Mouse (Mus musculus) heart, postnatal 0 days (tissue): ENCODE results near the gene Hspa12b. TPM values are rescaled to one million over a fixed set of nuclear protein-coding genes. Genes with fewer than 3 reads are reported as not detected.

ENCODE experiments used
- ATAC-seq: fragments of 200-750 bp; cut with Nextera tagmentation; 2 replicates; pipeline ENCODE4 v1.8.0; 2017; ENCODE audit warnings: low read depth, moderate number of reproducible peaks, moderate library complexity; ENCODE audit not compliant: insufficient read depth
- DNase-seq: peaks from one replicate; pipeline ENCODE4 v3.0.0-alpha.2; 2016; ENCODE audit warnings: low spot score
- H3K27ac ChIP-seq: fragments of 300-500 bp; sonication (generic); 2 replicates; pipeline ENCODE4 v1.5.1; 2014; ENCODE audit warnings: low read depth, mild to moderate bottlenecking
- H3K27me3 ChIP-seq: fragments of 300-500 bp; sonication (generic); 2 replicates; pipeline ENCODE4 v1.6.1; 2014; ENCODE audit warnings: low read length, mixed read lengths; ENCODE audit not compliant: control insufficient read depth, insufficient read depth
- H3K36me3 ChIP-seq: fragments of 300-500 bp; sonication (generic); replicated peaks from 2 replicates; pipeline ENCODE4 v1.6.1; 2014; ENCODE audit warnings: low read length, mixed read lengths; ENCODE audit not compliant: control insufficient read depth, insufficient read depth
- H3K4me1 ChIP-seq: fragments of 300-500 bp; sonication (generic); 2 replicates; pipeline ENCODE4 v1.6.1; 2014; ENCODE audit warnings: antibody characterized with exemption; ENCODE audit not compliant: control insufficient read depth, insufficient read depth
- H3K4me2 ChIP-seq: fragments of 300-500 bp; sonication (generic); 2 replicates; pipeline ENCODE4 v1.6.1; 2014; ENCODE audit warnings: low read depth, mild to moderate bottlenecking, low read length, moderate library complexity
- H3K4me3 ChIP-seq: fragments of 300-500 bp; sonication (generic); 2 replicates; pipeline ENCODE4 v1.5.1; 2014; ENCODE audit warnings: low read depth, low read length
- H3K9ac ChIP-seq: fragments of 300-500 bp; sonication (generic); replicated peaks from 2 replicates; pipeline ENCODE4 v1.6.1; 2014; ENCODE audit warnings: low read depth, low read length, mixed read lengths
- H3K9me3 ChIP-seq: fragments of 300-500 bp; sonication (generic); replicated peaks from 2 replicates; pipeline ENCODE4 v1.6.1; 2016; ENCODE audit warnings: low read length; ENCODE audit not compliant: control insufficient read depth
- CTCF ChIP-seq: IDR thresholded peaks from 2 replicates; pipeline ENCODE4 v1.5.1; 2016; ENCODE audit warnings: antibody characterized with exemption, control low read depth, low read depth
- EP300 ChIP-seq: IDR thresholded peaks from 2 replicates; pipeline ENCODE4 v1.6.1; 2016; ENCODE audit warnings: antibody characterized with exemption, low read depth
- WGBS: fragments of 180-500 bp; shearing (Covaris S2); extraction: QIAGEN DNeasy Blood & Tissue Kit; methylation state at CpG from one replicate; pipeline ENCODE4 v1.1.7; 2014; 5-methylcytosine and 5-hydroxymethylcytosine counted together
- polyA plus RNA-seq: library from polyadenylated mRNA; unstranded; fragments of >200 nt; fragmentation: Nextera tagmentation; extraction: Ambion mirVana; gene quantifications from 2 replicates; pipeline ENCODE4 v1.2.1, GENCODE M21; 2015
- total RNA-seq: library from RNA; depleted of rRNA; stranded (reverse); fragments of >200 nt; gene quantifications from 2 replicates; pipeline ENCODE4 v1.2.3, GENCODE M21; 2014; ENCODE audit warnings: low replicate concordance

Gene Hspa12b
- total and polyA plus RNA-seq, 2 experiments from 2014 or later: 9.0 to 29.3 TPM

- peak overlapping the region; percentile 70; the same call in 1 of the 2 replicates for H3K4me3 ChIP-seq
- ATAC-seq (no peak), DNase-seq (no peak)
- H3K27me3 ChIP-seq: no peaks in the 10 kb centered on the region
- TF ChIP-seq CTCF: no peak
- no peak for TF ChIP-seq EP300
- H3K9ac ChIP-seq: no peak overlapping the region; the same call in 1 of the 2 replicates
- H3K4me1 ChIP-seq: peaks cover 38% of the 10 kb centered on the region
- H3K36me3 ChIP-seq: peaks cover 10% of the 10 kb centered on the region; the same call in 1 of the 2 replicates
- WGBS: 87% methylated on average over 9 of the region's 9 CpGs
- no peaks in the 10 kb centered on the region for H3K9me3 ChIP-seq
- H3K27ac ChIP-seq: no peak overlapping the region
- peak overlapping the region; percentile 92 for H3K4me2 ChIP-seq
Observed at GRCm38 (mm10) chr2:131177932-131178331, 50.9 kb downstream of the Hspa12b start.

GRCm38 (mm10) chr2:131178828-131179245 lies 51.8 kb downstream of the Hspa12b start:
- 28% methylated on average over 26 of the region's 26 CpGs for WGBS
- Histone ChIP-seq H3K4me1 (peaks cover 38% of the 10 kb centered on the region), H3K9me3 (no peaks in the 10 kb centered on the region), H3K27ac (peak overlapping the region; percentile 95; the same call in 1 of the 2 replicates), H3K36me3 (peaks cover 10% of the 10 kb centered on the region; the same call in 1 of the 2 replicates), H3K27me3 (no peaks in the 10 kb centered on the region), H3K9ac (peak overlapping the region; percentile 97), H3K4me2 (peak overlapping the region; percentile 92), H3K4me3 (peak overlapping the region; percentile 70)
- no peak for TF ChIP-seq CTCF
- TF ChIP-seq EP300: no peak
- ATAC-seq (no peak), DNase-seq (no peak)

GRCm38 (mm10) chr2:131179246-131179886 lies 52.3 kb downstream of the Hspa12b start:
- Histone ChIP-seq H3K9ac (peak overlapping the region; percentile 97), H3K36me3 (peaks cover 10% of the 10 kb centered on the region; the same call in 1 of the 2 replicates), H3K4me3 (peak overlapping the region; percentile 70), H3K9me3 (no peaks in the 10 kb centered on the region), H3K27me3 (no peaks in the 10 kb centered on the region), H3K4me2 (peak overlapping the region; percentile 92), H3K27ac (peak overlapping the region; percentile 95), H3K4me1 (peaks cover 36% of the 10 kb centered on the region)
- ATAC-seq (peak; percentile 69), DNase-seq (peak; percentile 65)
- under 1% methylated on average over 67 of the region's 67 CpGs for WGBS
- TF ChIP-seq CTCF (no peak), EP300 (no peak)

- Histone ChIP-seq H3K36me3 (peaks cover 10% of the 10 kb centered on the region; the same call in 1 of the 2 replicates), H3K27ac (peak within 1 kb of the TSS; percentile 95), H3K4me1 (peaks cover 34% of the 10 kb centered on the region), H3K4me3 (peak within 1 kb of the TSS; percentile 70), H3K9me3 (no peaks in the 10 kb centered on the region), H3K9ac (peak within 1 kb of the TSS; percentile 97), H3K27me3 (no peaks in the 10 kb centered on the region), H3K4me2 (peak within 1 kb of the TSS; percentile 92)
- DNase-seq (peak; percentile 62), ATAC-seq (peak; percentile 91)
- TF ChIP-seq CTCF: peak; percentile 49
- TF ChIP-seq EP300: no peak
- 4% methylated on average over 28 of the region's 57 CpGs for WGBS
Observed at GRCm38 (mm10) chr2:131179990-131180587, 53.0 kb downstream of the Hspa12b start, which contains the start of gene Cenpb. TSS of gene Cenpb (minus strand) at chr2:131180067.

- Histone ChIP-seq H3K27ac (peak overlapping the region; percentile 87), H3K27me3 (no peaks in the 10 kb centered on the region), H3K4me1 (peaks cover 10% of the 10 kb centered on the region), H3K9me3 (no peaks in the 10 kb centered on the region), H3K9ac (peak overlapping the region; percentile 54), H3K4me2 (peak overlapping the region; percentile 90), H3K4me3 (peak overlapping the region; percentile 76), H3K36me3 (peaks cover 20% of the 10 kb centered on the region; the same call in 1 of the 2 replicates)
- DNase-seq: peak; percentile 83
- WGBS: 1% methylated on average over 14 of the region's 14 CpGs
- TF ChIP-seq CTCF (no peak), EP300 (no peak)
- peak; percentile 80 for ATAC-seq
Observed at GRCm38 (mm10) chr2:131186343-131186742, 59.3 kb downstream of the Hspa12b start.
